Mouse (Mus musculus) liver, postnatal 0 days (tissue): ENCODE results near the gene Abcf1.

Experiments used
- CTCF ChIP-seq: sonication (generic); IDR thresholded peaks from 2 replicates; pipeline ENCODE4 v1.5.1; 2016; ENCODE audit warnings: antibody characterized with exemption, low read depth
- EP300 ChIP-seq: IDR thresholded peaks from 2 replicates; pipeline ENCODE4 v1.6.1; 2016; ENCODE audit warnings: antibody characterized with exemption, low read depth, mild to moderate bottlenecking

DNA sequence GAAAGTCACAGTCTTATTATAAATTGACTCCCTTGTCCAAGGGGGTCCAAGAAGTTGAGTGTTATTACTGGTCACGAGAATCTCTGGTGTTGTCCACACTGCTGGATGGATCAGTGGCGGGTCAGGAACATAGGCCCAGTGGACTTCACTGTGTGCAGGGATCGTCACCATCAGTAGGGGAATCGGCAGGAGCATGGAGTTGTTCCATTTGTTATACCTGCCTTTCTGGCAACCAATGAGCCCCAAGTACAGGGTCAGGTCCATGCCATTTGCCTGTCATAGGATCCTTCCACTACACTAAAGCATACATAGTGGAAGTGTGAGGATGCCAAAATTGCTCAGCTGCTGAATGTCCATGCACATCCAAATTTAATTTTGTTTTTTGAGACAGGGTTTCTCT is 37.0 kb downstream of the Abcf1 start:
- TF ChIP-seq CTCF (no peak), EP300 (no peak)
